Mouse (Mus musculus) small intestine, adult 2 months (tissue): Measurements from ENCODE around the gene Src.
"Not testable (repeated sequence)": the region's sequence is repeated elsewhere in the genome, so short reads cannot be mapped to it uniquely, and the experiment has no call there.

Experiments used
- CTCF ChIP-seq: fragments of 200-500 bp; IDR thresholded peaks from 2 replicates; pipeline ENCODE4 v1.5.1; 2012; ENCODE audit warnings: low read depth, mild to moderate bottlenecking, control low read depth, inconsistent platforms, low read length, moderate library complexity, mixed read lengths; ENCODE audit not compliant: insufficient replicate concordance, insufficient read length; ENCODE audit errors: extremely low read depth
- POLR2A ChIP-seq: fragments of 200-500 bp; IDR thresholded peaks from 2 replicates; pipeline ENCODE4 v1.6.1; 2012; ENCODE audit warnings: low read depth, mild to moderate bottlenecking, control low read depth, inconsistent platforms, low read length, moderate library complexity

DNA sequence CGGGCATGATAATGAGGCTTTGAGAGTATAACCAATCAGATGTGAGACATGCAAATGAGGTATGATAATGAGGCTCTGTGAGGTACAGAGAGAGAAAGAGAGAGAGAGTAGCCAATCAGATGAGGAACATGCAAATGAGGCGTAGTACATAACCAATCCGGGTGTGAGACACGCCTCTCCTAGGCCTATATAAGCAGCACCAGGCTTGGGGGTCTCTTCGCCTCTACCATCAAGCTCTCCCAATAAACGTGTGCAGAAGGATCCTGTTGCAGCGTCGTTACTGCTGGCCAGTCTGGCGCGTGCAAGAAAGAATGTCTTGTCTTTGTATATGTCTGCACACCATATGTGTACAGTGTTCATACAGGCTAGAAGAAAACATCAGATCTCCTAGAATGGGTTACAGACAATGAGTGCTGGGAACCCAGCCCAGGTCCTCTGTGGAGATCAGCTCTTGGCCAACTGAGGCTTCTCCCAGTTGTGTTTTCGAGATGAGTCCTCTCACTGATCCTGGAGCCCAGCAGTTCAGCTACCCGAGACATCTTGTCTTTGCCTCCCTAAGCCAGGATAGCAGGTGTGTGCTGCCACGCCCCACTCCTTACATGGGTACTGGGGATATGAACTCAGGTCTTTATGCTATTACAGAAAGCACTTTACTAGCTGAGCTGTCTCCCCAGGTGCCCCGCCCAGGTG lies 29.2 kb upstream of the Src start:
- TF ChIP-seq CTCF, POLR2A: not testable (repeated sequence)
